Mouse (Mus musculus) E14TG2a.4 (cell line): ENCODE measurements around the gene Lmbr1l.

Source experiments
- CTCF ChIP-seq: conservative IDR thresholded peaks from 2 replicates; pipeline ENCODE4 v1.5.1; 2014; ENCODE audit warnings: low read length
- NANOG ChIP-seq: IDR thresholded peaks from 2 replicates; pipeline ENCODE4 v1.6.1; 2014; ENCODE audit warnings: borderline replicate concordance, low read length, mixed read lengths
- POU5F1 ChIP-seq: IDR thresholded peaks from 2 replicates; pipeline ENCODE4 v1.6.1; 2014; ENCODE audit warnings: low read length, borderline replicate concordance

DNA sequence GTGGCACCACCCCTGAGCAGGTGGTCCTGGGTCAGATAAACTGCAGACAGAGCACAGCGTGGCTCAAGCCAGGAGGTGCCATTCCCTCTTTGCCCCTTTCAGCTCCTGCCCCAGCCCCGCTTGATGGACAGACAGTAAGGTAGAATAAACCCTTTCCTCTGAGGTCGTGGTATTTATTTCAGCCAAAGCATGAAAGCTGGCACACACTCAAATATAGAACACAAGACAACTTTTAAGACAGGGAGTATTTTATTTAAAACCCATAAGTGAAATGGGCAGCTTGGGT lies 31.5 kb upstream of the Lmbr1l start:
- TF ChIP-seq CTCF = no peak
- TF ChIP-seq NANOG = no peak
- no peak for TF ChIP-seq POU5F1
